Mouse (Mus musculus) CH12.LX (cell line): ENCODE measurements around the gene Rhobtb1. TPM values are rescaled to one million over a fixed set of nuclear protein-coding genes. Genes with fewer than 3 reads are reported as not detected.

Source experiments
- DNase-seq: peaks from one replicate; pipeline ENCODE4 v3.0.0-alpha.2; 2013; ENCODE audit errors: extremely low read depth
- H3K27ac ChIP-seq: 2 replicates; pipeline ENCODE4 v1.5.1; 2012; ENCODE audit warnings: low read depth, mild to moderate bottlenecking, control low read depth, moderate library complexity; ENCODE audit not compliant: insufficient read depth
- H3K27me3 ChIP-seq: replicated peaks from 2 replicates; pipeline ENCODE3; 2012; ENCODE audit warnings: inconsistent platforms
- H3K36me3 ChIP-seq, 2 experiments: replicated peaks in 1 of 2; 2 replicates each; pipeline versions ENCODE3 to v1.6.1; 2012; ENCODE audit warnings: inconsistent platforms in 1 of 2, low read length in 1 of 2, mild to moderate bottlenecking in 1 of 2, mixed read lengths in 1 of 2, moderate library complexity in 1 of 2; ENCODE audit not compliant: control insufficient read depth in 1 of 2, insufficient read depth in 1 of 2
- H3K4me1 ChIP-seq, 2 experiments: 2 replicates each; pipeline ENCODE4 v1.6.1; 2012; ENCODE audit warnings: inconsistent platforms in 1 of 2, moderate library complexity in 1 of 2; ENCODE audit not compliant: insufficient read depth in 2 of 2, control insufficient read depth in 1 of 2
- H3K4me2 ChIP-seq: 2 replicates; pipeline ENCODE4 v1.6.1; 2012; ENCODE audit warnings: low read depth, mild to moderate bottlenecking, control low read depth; ENCODE audit not compliant: poor library complexity, insufficient read depth, severe bottlenecking
- H3K4me3 ChIP-seq, 3 experiments: fragments of 150-350 bp in 1 of 3; sonication (generic) in 1 of 3; replicated peaks in 1 of 3; 2 replicates each; pipeline versions ENCODE3 to v1.5.1; 2011 to 2012; ENCODE audit warnings: low read depth in 2 of 3, low read length in 2 of 3, mild to moderate bottlenecking in 2 of 3, moderate library complexity in 2 of 3, control low read depth in 1 of 3, improper control_type of control experiment in 1 of 3, inconsistent platforms in 1 of 3, mixed read lengths in 1 of 3; ENCODE audit not compliant: poor library complexity in 1 of 3
- H3K79me2 ChIP-seq: replicated peaks from 2 replicates; pipeline ENCODE4 v1.6.1; 2012; ENCODE audit warnings: mild to moderate bottlenecking, moderate library complexity; ENCODE audit not compliant: control insufficient read depth, poor library complexity, insufficient read depth, severe bottlenecking; ENCODE audit errors: extremely low read depth
- H3K9ac ChIP-seq: 2 replicates; pipeline ENCODE4 v1.6.1; 2012; ENCODE audit warnings: low read depth, mild to moderate bottlenecking, control low read depth, moderate library complexity; ENCODE audit not compliant: insufficient read depth
- H3K9me3 ChIP-seq: replicated peaks from 2 replicates; pipeline ENCODE3; 2012; ENCODE audit warnings: low read length, inconsistent platforms, mixed read lengths
- BHLHE40 ChIP-seq: IDR thresholded peaks from 2 replicates; pipeline ENCODE4 v1.6.1; 2011; ENCODE audit warnings: mild to moderate bottlenecking, low read depth, low read length, improper control_type of control experiment
- CHD1 ChIP-seq: IDR thresholded peaks from 2 replicates; pipeline ENCODE4 v1.6.1; 2012; ENCODE audit warnings: low read depth, low read length, improper control_type of control experiment, inconsistent platforms
- CHD2 ChIP-seq: IDR thresholded peaks from 2 replicates; pipeline ENCODE4 v1.6.1; 2011; ENCODE audit warnings: low read length, improper control_type of control experiment
- ELF1 ChIP-seq: IDR thresholded peaks from 2 replicates; pipeline ENCODE4 v1.6.1; 2014; ENCODE audit warnings: low read depth, mild to moderate bottlenecking, inconsistent platforms, low read length, improper control_type of control experiment
- ETS1 ChIP-seq: conservative IDR thresholded peaks from 2 replicates; pipeline ENCODE4 v1.6.1; 2012; ENCODE audit warnings: low read depth, mild to moderate bottlenecking, inconsistent platforms, low read length, improper control_type of control experiment, moderate library complexity
- KAT2A ChIP-seq: IDR thresholded peaks from 2 replicates; pipeline ENCODE4 v1.6.1; 2012; ENCODE audit warnings: low read length, improper control_type of control experiment, inconsistent platforms; ENCODE audit not compliant: insufficient replicate concordance
- MAZ ChIP-seq: IDR thresholded peaks from 2 replicates; pipeline ENCODE4 v1.6.1; 2012; ENCODE audit warnings: low read depth, mild to moderate bottlenecking, inconsistent platforms, low read length, improper control_type of control experiment, moderate library complexity
- MXI1 ChIP-seq: IDR thresholded peaks from 2 replicates; pipeline ENCODE4 v1.6.1; 2011; ENCODE audit warnings: mild to moderate bottlenecking, low read depth, low read length, improper control_type of control experiment
- POLR2A ChIP-seq: IDR thresholded peaks from 2 replicates; pipeline ENCODE4 v1.6.1; 2011; ENCODE audit warnings: low read depth, mild to moderate bottlenecking, improper control_type of control experiment, low read length
- POLR2AphosphoS2 ChIP-seq: IDR thresholded peaks from 2 replicates; pipeline ENCODE4 v1.6.1; 2011; ENCODE audit warnings: low read depth, low read length, improper control_type of control experiment
- SMC3 ChIP-seq: IDR thresholded peaks from 2 replicates; pipeline ENCODE4 v1.6.1; 2011; ENCODE audit warnings: low read depth, low read length, improper control_type of control experiment
- TBP ChIP-seq: conservative IDR thresholded peaks from 2 replicates; pipeline ENCODE4 v1.6.1; 2011; ENCODE audit warnings: low read depth, low read length, improper control_type of control experiment
- UBTF ChIP-seq: IDR thresholded peaks from 2 replicates; pipeline ENCODE4 v1.6.1; 2012; ENCODE audit warnings: low read depth, mild to moderate bottlenecking, inconsistent platforms, low read length, improper control_type of control experiment, moderate library complexity
- USF2 ChIP-seq: conservative IDR thresholded peaks from 2 replicates; pipeline ENCODE4 v1.6.1; 2011; ENCODE audit warnings: low read depth, low read length, improper control_type of control experiment
- ZC3H11A ChIP-seq: IDR thresholded peaks from 2 replicates; pipeline ENCODE4 v1.6.1; 2012; ENCODE audit warnings: low read depth, mild to moderate bottlenecking, inconsistent platforms, low read length, improper control_type of control experiment
- ZMIZ1 ChIP-seq: IDR thresholded peaks from 2 replicates; pipeline ENCODE4 v1.6.1; 2012; ENCODE audit warnings: low read depth, mild to moderate bottlenecking, inconsistent platforms, low read length, improper control_type of control experiment
- dilution Hi-C: fragments of 300-500 bp; cut with MboI; formaldehyde crosslinking; loops from 2 replicates; pipeline ENCODE4 v1.14.3; 2020; ENCODE audit warnings: low sequenced_read_pairs; ENCODE audit not compliant: extremely low pct_unique_long_range_greater_than_20kb, extremely low pct_ligation_motif_present
- in situ Hi-C: fragments of 300-500 bp; cut with MboI; formaldehyde crosslinking; loops from 3 replicates; pipeline ENCODE4 v1.14.3; 2019; ENCODE audit warnings: low sequenced_read_pairs, low pct_ligation_motif_present, low pct_unique_long_range_greater_than_20kb, mixed read lengths
- polyA plus RNA-seq: library from polyadenylated mRNA; unstranded; fragments of >175 nt; gene quantifications from 2 replicates; pipeline ENCODE4 v1.2.1, GENCODE M21; 2012; ENCODE audit warnings: low read depth; ENCODE audit not compliant: insufficient read length
- total RNA-seq, 2 experiments: library from RNA; depleted of rRNA; stranded (reverse); fragments of 300-350 nt in 1 of 2; fragments of >200 nt in 1 of 2; gene quantifications; 2 replicates each; pipeline ENCODE4 v1.2.3; 2012 to 2014

Rhobtb1 gene
- total and polyA plus RNA-seq, 3 experiments: 3.1 to 12.2 (median 3.4) TPM

- in situ Hi-C loops (no loop called here), dilution Hi-C loops (no loop called here)
- Histone ChIP-seq H3K4me3 (no peak overlapping the region), H3K27me3 (no peaks in the 10 kb centered on the region), H3K9me3 (no peaks in the 10 kb centered on the region), H3K79me2 (no peaks in the 10 kb centered on the region), H3K27ac (no peak overlapping the region), H3K4me1 (peaks cover 0 to under 1% of the 10 kb centered on the region in 2 experiments; a peak in 1 of 4 replicates)
- no peak for DNase-seq
- TF ChIP-seq ETS1: no peak
- no peak for TF ChIP-seq CHD1
- no peak for TF ChIP-seq ZMIZ1
- no peak for TF ChIP-seq UBTF
- no peak for TF ChIP-seq BHLHE40
- no peak for TF ChIP-seq ELF1
- TF ChIP-seq MAZ: no peak
- no peak for TF ChIP-seq USF2
- no peak for TF ChIP-seq KAT2A
- TF ChIP-seq, all 38 proteins: peak for 0
- H3K9ac ChIP-seq: no peak overlapping the region
- H3K36me3 ChIP-seq: peaks cover 12 to 25% of the 10 kb centered on the region in 2 experiments
- H3K4me2 ChIP-seq: no peak overlapping the region
These were observed 139.5 kb downstream of the Rhobtb1 start for GRCm38 (mm10) chr10:69290736-69291135.

- Histone ChIP-seq H3K4me3 (no peak overlapping the region), H3K9me3 (no peaks in the 10 kb centered on the region), H3K27ac (no peak overlapping the region), H3K4me2 (no peak overlapping the region), H3K9ac (no peak overlapping the region), H3K36me3 (no peaks in the 10 kb centered on the region), H3K79me2 (no peaks in the 10 kb centered on the region), H3K27me3 (no peaks in the 10 kb centered on the region), H3K4me1 (peaks cover 0 to 4% of the 10 kb centered on the region in 2 experiments; a peak in 1 of 4 replicates)
- no peak for TF ChIP-seq USF2
- no peak for TF ChIP-seq SMC3
- DNase-seq: no peak
- in situ Hi-C loops (no loop called here), dilution Hi-C loops (no loop called here)
These were observed 144.7 kb downstream of the Rhobtb1 start for GRCm38 (mm10) chr10:69295919-69296318.

GRCm38 (mm10) chr10:69299985-69300384 lies 148.8 kb downstream of the Rhobtb1 start:
- TF ChIP-seq CHD2: no peak
- no peak for TF ChIP-seq MXI1
- no peak for TF ChIP-seq POLR2A
- no peak for TF ChIP-seq TBP
- no peak for TF ChIP-seq POLR2AphosphoS2
- no peak for TF ChIP-seq UBTF
- TF ChIP-seq ZC3H11A: no peak
- TF ChIP-seq, all 38 proteins: peak for 0
- dilution Hi-C loops (no loop called here), in situ Hi-C loops (loop anchor here (25.0 kb wide), 3 partner anchors 288 to 513 kb away; no protein-coding TSS in a partner anchor)
- Histone ChIP-seq H3K27ac (no peak overlapping the region), H3K4me2 (no peak overlapping the region), H3K4me3 (no peak overlapping the region), H3K36me3 (no peaks in the 10 kb centered on the region), H3K4me1 (peaks cover 0 to 4% of the 10 kb centered on the region in 2 experiments; a peak in 1 of 4 replicates), H3K9ac (no peak overlapping the region), H3K9me3 (no peaks in the 10 kb centered on the region), H3K79me2 (no peaks in the 10 kb centered on the region), H3K27me3 (no peaks in the 10 kb centered on the region)
- no peak for DNase-seq
